Mouse (Mus musculus): Measurements from ENCODE around the gene BC051019. TPM values are rescaled to one million over a fixed set of nuclear protein-coding genes. Genes with fewer than 3 reads are reported as not detected.

Gene BC051019
- total RNA-seq, 2 experiments from 2014 or later: not detected

DNA sequence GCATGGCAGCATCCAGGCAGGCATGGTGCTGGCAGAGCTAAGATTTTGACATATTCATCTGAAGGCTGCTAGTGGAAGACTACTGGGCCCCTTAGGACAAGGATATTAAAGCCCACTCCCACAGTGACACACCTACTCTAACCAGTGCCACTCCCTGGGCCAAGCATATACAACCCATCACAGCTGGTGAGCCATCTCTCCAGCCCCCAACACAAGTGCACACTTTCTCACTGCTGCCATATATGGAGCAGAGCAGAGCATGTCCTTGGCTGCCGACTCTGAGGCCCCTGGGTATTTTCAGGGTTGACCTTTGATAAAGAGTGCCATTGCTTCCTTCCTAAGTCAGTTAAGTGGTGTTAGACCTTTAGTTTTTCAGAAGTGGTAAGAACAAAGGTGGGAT is 13.6 kb downstream of the BC051019 start:
- no peak for ATAC-seq (replicated peaks; ENCODE audit: poor library complexity)

DNA sequence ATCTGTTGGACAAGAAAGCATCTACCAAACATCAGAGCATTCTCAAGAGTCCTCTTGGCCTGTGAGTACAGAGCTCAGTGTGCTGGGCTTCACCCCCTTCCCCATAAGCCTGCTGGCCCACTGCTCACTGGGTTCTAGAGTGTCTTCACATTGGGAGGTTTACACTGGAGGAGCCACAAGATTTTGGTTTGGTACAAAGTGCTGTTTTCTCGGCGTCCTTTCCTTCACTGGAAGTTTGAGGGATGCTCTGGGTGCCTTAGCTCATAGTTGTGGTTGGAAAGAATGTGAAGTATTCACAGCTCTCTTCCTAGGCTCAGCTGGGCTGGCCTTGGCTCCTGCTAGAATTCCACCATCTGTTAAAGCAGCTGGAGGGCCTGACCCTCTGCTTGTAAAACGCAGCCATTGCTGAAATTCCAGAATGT is 14.7 kb downstream of the BC051019 start:
- ATAC-seq (replicated peaks; ENCODE audit: poor library complexity): no peak

DNA sequence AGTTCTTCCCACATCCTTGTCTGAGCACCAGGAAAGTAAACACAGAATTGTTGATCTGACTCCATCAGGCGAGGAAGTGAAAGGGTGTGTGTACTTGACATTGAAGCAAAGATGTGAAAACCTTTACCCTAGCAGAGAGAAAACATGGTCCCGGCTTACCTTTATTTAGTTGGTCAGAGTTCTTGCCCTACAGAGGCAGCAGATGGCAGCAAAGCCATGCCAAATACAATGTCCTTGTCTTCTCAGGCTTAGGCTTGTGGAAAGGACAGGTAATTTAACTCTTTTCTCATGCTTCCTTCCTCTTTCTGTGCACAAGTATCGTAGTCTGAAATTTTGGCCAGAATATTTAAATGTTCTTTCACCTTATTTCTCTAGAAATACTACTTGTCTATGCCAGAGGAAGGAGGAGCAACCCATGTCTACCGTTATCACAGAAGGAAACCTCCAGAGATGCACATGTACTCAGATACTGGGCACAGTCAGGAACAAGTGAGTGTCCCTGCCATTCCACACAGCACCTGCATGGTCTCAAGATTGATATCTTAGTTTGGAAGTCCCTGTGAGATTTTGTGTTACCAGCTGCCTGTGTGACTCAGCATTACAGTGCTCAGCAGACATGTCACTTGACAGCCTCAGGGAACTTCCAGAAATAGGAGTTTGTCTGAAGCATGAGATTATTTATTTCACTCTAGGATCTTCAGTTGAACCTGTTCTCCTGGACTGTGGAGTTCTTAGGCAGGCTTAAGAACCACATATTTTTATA is 16.4 kb downstream of the BC051019 start:
- ATAC-seq (replicated peaks; ENCODE audit: poor library complexity): peak; percentile 47

DNA sequence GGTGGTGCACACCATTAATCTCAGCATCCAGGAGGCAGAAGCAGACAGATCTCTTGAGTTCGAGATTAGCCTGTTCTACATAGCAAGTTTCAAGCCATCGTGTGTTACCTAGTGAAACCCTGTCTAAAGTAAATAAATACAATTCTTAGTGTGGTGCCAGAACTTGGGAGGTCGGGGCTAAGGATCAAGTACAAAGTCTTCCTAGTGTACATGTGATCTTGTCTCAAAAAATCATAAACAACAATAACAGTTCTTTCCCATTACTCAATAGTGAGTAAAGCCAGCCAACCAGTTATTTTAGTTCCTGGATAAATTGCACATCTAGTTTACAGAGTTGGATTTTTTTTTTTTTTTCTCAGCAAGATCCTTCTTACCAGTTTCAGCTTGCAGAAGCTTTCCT is 19.2 kb downstream of the BC051019 start:
- ATAC-seq (replicated peaks; ENCODE audit: poor library complexity): no peak

DNA sequence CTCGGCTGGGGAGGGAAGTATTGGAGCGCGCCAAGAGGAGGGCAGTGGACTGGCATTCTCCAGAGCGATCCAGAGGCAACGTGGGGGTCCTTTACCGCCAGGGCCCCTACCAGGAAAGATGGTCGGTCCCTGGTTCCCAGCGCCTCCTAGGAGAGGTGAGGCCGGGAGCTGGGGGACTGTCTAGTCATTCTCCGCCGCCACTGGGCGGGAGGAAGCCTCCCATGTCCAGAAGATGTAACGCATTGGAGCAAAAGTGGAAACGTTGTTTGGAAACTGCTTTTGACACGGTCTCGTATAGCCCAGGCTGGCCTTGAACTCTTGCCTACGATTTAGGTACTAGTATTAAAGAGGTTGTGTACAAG is 19.7 kb downstream of the BC051019 start:
- no peak for ATAC-seq (replicated peaks; ENCODE audit: poor library complexity)

DNA sequence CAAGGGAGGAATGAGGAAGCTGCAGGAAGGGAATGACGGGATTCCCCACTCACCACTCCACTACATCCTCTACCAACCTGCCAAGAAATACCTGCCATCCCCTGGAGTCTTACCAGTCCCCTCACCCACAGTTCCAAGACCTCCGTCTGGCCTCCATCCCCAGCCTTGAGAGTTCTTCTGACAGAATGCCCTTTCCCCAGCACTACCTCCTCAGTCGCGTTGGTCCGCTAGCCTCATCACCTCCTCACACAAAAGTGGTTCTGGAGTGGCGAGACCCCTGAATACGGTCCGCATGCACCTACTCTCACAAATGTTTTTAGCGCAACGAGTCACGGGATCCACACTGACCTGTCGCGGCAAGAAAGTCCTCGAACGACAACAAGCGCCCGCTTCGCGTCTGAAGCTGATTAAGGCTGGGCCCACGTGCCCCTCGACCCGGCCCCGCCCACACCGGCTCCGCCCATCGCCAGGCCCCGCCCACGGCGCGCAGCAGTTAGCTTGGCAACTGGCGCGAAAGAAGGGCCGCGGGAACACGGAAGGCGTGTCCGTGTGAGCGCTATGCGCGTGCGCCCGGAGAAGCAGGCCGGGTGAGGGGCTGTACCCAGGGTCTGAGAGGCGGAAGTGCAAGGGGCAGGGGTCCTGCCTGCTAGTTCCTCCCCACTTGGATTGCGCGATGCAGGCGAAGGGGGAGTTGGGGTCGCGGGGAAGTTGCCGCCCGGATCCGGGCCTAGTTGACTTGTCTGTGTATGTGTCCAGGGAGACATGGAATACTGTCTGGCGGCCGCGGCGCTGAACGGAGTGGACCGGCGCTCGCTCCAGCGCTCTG is 20.2 kb downstream of the BC051019 start, which contains the start of the genes St5 and Akip1:
Gene St5 (minus strand): TSS at position 416 of the 826 bp plus-strand sequence.
Gene Akip1 (plus strand): TSS at position 501 of the 826 bp plus-strand sequence.
- ATAC-seq (replicated peaks; ENCODE audit: poor library complexity): peak; percentile 91

DNA sequence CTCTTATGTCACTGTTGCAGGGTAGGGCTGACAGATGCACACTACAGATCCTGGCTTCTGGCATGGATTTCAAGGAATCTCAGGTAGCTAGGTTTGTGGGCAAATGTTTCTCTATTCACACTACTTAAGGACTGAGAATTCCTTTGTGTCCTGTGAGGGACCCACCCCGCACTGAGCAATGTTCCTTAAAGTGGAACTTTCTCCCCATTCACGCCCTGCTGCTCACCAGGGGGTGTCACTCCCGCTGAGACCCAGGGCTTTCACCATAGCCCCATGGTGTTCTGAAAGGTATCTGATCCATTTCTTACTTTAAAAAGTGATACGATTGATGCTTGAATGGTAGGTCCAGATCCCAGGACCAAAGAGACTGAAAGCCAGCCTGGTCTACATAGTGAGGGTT is 20.9 kb downstream of the BC051019 start:
- ATAC-seq (replicated peaks; ENCODE audit: poor library complexity): no peak

DNA sequence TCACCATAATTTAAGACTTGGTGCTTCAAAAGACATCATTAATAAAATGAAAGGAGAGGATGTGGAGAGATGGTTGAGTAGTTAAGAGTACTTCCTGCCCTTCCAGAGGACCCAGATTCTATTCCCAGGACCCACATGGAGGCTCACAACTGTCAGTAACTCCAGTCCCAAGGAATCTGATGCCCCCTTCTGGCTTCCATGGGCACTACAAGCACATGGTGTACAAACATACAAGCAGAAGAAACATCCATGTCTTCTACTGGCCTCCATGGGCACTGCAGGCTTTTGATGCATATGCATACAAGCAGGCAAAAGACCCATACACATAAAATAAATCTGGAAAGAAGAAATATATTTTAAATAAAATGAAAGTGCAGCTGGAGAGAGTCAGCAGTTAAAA is 23.4 kb downstream of the BC051019 start:
- no peak for ATAC-seq (replicated peaks; ENCODE audit: poor library complexity)

DNA sequence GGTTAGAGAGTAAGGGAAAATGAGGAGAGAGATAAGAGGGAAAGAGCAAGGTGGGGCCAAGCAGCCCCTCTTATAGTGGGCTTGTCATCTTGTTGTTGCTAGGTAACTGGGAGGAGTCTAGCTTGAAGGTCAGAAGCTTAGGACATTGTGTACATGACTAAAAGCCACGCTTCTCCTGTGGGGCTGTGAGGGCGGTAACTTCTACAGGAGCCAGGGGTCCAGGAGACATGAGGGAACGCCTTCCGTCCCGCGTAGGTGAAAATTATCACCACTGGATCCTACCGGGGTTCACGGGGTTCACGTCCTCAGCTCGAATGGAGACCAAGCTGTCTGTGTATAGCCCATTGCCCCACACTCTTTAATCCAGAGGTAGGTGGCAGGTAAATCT is 28.3 kb downstream of the BC051019 start:
- ATAC-seq (replicated peaks; ENCODE audit: poor library complexity): no peak

DNA sequence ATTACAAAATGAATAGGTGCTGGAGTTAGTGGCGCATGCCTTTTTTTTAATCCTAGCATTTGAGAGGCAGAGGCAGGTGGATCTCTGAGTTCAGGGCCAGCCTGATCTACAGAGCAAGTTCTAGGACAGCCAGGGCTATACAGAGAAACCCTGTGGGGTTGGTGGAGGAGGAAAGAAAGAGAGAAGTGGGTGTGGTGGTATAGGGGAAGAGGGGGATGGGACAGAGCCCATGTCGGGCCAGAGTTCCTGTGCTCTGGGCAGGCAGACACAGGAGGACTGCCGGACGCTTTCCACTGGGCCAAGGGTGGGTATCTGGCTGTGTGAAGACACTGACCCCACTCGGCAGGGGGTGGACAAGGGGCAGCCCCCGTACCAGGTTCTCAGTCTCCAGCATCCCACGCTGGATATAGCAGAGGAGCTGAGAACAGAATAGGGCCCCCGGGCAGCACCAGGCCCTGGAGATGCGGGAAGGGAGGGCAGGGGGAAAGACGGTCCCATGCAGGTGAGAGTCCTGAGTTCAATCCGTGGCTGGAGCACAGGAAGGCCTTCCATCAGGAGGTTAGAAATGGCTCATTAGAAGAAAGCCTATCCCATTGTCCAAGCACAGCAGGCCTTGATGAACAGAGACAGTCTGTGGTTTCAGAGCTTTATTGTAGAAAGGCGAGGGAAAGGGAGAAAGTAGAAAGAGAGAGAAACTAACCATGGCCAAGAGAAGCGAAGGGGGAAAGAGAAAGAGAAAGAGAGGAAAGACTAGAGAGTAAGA is 28.9 kb downstream of the BC051019 start:
- ATAC-seq (replicated peaks; ENCODE audit: poor library complexity): no peak

DNA sequence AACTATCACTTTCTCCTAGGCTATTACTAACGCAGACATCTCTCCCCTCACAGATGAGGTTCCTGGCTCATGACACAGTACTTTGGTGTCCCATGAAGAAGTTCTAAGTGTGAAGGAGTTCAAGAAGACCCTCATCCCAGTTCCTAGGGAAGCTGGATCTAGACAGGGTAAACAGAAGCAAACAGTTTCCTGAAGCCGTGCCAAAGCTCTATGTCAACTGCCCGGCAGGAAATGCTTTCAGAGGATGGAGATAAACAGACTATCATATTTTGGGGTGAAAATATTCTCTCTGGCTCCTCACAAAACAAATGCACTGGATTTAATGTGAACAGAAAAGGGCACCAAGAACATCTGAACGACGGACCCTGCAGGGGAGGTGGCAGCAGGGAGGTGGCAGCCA is 32.7 kb downstream of the BC051019 start:
- ATAC-seq (replicated peaks; ENCODE audit: poor library complexity): no peak

DNA sequence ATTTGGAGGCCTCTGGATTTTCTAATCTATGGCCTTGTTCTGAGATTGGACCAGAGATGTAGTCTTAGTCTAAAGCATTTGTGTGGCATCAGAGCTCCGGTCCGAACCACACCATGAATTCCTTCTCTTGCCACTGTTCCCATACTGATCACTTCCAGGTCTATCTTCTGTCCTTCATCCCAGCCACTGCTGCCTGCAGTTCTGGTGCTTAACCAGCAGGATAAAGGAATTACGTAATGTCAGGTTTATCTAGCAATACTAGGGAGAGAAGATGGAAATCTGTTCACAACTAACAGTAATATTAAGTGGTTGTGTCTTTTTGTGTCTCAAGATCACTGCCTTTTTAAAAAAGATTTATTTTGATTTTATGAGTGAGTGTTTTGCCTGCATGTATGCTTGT is 33.5 kb downstream of the BC051019 start:
- ATAC-seq (replicated peaks; ENCODE audit: poor library complexity): 0 out of 2 replicates have a peak, but pooled peaks have one; percentile 29

DNA sequence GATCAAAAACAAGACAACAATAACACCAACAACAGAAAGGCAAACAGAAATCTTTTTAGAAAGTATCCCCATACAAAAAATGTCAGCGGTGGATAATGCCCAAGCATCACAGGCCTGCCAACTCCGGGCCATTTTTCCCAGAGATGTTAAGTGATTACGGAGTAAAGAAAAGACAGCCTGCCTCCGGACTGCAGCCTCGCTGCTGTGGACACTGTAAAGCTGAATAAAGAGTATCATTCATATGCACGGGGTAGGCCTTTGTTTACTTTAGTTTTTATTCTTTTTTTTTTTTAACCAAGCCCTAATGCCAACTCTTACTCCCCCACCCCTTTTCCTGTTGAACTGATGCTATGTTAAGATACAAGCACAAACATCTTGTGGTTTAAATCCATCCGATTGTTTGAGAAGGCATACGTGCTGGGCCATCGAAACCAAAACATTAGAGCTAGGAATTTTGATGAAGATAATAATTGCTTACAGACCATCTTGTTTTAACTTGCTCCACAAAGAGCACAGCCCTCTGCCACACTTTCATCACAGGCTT is 37.0 kb downstream of the BC051019 start:
- ATAC-seq (replicated peaks; ENCODE audit: poor library complexity): no peak

DNA sequence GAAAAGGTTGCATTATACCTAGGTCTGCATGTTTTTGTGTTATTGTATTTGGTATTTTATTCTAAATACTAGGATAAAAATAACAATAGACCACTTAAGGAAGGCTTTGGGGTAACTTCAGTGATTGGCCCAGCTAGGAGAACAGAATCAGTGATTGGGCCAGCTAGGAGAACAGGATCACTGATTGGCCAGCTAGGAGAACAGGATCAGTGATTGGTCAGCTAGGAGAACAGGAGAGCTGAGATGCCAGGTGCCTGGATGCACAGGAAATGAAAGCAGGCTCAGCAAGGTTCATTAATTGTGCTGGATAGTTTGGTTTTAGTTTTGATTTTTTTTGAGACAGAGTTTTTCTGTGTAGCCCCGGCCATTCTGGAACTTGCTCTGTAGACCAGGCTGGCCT is 42.8 kb downstream of the BC051019 start:
- ATAC-seq (replicated peaks; ENCODE audit: poor library complexity): no peak

DNA sequence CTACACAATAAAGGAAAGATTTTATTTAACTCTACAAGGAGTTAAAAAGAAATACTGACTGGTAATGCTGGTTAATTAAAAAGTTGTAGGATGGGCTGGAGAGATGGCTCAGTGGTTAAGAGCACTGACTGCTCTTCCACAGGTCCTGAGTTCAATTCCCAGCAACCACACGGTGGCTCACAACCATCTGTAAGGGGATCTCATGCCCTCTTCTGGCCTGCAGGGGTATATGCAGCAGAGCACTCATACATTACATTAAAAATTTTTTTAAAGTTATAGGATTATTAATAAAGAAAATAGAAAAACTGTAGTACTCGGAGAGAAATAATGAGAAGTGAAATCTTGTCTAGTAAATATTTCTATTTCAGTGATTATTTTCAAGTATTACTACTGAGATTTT is 43.4 kb downstream of the BC051019 start:
- ATAC-seq (replicated peaks; ENCODE audit: poor library complexity): no peak

DNA sequence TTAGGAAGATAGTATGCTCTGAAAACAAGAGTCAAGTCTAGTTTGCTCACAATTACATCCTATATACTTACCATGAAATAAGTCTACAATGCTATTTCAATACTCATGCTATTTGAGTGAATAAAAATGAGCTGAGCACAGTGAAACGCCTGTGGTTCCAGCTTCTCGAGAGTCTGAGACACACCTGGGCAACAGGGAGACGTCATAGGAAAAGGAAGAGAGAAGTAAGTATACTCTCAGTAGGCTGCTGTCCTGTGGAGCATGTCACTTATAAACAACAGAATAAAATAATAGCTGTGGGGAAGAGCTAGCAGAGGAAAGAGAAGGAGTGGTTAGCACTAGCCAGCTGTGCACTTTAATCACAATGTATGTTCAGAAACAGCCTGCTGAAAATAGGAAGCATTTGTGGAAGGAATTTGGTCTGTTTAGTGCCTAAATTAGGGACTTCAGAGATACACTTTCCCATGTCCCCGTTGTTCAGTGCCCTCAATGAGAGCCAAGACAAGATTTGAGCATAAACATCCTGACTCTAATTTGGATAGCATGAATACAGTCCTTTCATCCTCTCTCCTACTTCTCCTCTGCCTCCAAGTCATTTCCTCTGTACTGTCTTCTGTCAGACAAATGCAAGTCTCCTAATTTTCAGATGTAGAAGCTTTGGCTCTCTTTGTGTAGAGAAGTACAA is 48.6 kb downstream of the BC051019 start:
- no peak for ATAC-seq (replicated peaks; ENCODE audit: poor library complexity)

DNA sequence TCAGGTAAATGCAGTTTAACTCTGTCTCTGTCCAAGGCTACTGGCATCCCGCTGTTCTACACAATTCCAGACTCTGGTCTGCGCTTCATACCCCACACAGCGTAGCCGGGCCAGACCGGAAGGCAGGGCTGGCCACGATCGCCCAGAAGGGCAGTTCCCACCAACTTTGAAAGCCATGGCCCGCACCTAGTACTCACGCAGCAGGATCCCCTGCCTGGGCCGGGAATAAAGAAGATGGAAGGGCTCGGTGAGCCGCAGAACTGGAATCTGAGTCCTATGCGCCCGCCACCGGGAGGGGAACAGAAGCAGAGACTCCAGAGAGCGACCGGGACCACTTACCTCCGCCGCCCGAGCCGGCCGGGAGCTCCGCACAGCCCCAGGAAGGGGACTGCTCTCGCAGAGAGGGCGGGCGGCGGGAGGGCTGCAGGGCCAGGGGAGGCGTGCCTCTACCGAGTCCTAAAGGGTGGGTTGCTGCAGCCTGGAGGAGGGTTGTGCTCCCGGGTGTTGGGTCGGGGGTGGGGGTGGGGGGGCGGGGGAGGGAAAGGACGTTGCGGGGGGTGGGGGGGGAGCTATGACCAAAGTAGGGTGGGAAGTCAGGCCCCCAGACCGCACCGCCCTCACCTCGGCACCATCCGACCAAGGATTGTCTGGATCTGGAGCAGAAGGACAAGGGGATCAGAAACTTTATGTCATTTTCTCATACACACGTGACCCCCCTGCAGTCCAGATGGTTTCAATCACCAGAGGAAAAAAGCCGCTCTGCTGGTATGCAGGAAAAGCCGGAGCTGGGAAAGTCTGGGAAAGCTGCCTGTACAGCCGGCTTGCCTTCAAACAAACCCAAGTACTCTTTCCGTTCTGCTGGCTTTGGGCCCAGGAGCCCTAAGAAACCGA is 51.8 kb downstream of the BC051019 start:
- ATAC-seq (replicated peaks; ENCODE audit: poor library complexity): peak; percentile 70

DNA sequence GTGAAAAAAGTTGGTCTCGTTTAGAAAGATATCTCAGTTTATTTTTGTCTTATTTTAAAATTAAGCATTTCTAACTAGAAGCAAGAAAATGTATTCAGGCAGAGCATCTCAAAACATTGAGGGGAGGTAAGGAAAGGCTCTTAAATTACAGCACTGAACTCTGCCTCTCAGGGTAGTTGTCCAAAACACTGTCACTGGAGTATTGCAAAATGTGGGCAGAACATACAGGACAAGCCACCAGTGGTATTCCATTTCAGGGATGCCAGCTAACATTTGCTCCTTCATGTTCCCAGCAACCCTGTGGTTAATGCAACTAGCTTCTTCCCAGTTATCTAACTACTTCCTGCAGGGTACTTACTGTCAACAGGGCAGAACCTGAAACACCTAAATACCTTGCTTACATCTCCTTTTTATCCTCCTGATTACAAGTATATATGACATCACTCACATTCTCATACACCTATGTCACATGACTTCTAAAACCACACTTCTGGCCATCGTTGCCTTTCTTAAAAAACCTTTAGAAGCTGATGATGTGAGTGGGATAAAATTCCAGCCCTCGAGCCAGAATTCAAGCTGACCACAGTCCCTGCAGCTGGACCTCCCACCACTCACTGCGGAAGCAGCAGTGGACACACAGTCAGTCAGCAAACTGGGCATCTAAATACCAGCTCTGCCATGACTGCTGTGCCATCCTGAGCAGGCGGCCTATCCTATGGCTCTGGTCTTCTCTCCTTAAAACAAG is 54.1 kb downstream of the BC051019 start:
- ATAC-seq (replicated peaks; ENCODE audit: poor library complexity): no peak

DNA sequence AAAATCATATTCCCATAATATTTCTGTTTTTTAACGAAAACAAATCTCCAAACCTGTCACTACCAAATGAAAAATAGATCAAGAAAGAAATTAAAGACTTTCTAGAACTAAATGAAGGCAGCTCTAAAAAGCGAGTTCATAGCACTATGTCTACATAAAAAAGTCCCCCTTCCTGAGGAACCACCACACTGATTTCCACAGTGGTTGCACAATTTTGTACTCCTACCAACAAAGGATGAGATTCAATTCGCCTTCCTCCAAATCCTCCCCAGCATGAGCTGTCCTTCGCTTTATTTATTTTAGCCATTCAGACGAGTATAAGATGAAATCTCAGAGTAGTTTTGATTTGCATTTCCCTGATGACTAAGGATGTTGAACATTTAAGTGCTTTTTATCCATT is 57.0 kb downstream of the BC051019 start:
- ATAC-seq (replicated peaks; ENCODE audit: poor library complexity): no peak
